Mouse (Mus musculus) cortical plate, adult 2 months (tissue): ENCODE data around the gene Shisal2a.

Experiments used
- CTCF ChIP-seq: fragments of 200-500 bp; IDR thresholded peaks from 2 replicates; pipeline ENCODE4 v1.5.1; 2011; ENCODE audit warnings: mild to moderate bottlenecking, control low read depth, low read length; ENCODE audit not compliant: insufficient read depth; ENCODE audit errors: extremely low read depth
- POLR2A ChIP-seq: fragments of 200-500 bp; IDR thresholded peaks from 2 replicates; pipeline ENCODE4 v1.6.1; 2011; ENCODE audit warnings: mild to moderate bottlenecking, low read length, control low read depth; ENCODE audit not compliant: insufficient read depth; ENCODE audit errors: extremely low read depth

DNA sequence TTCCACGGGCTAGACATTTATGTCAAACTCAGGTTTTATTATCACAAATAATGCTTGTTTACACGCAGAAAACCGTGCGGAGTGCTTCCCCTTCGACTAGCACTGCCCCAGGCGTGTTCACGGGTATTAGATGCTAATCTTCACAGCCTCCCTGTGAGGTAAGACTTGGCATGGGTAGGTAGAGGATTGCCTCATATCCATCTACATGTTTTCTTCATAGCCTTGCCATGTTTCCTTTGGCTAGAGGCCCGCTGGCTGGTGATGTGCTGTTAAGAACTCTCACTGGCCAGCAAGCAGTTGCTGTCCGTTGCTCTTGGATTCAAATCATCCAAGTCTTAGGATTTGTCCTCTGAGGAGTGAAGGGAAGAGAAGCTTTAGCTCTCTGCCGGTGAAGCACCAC, 17.2 kb upstream of the Shisal2a start:
- TF ChIP-seq POLR2A = no peak
- TF ChIP-seq CTCF = no peak
